Mouse (Mus musculus) right cerebral cortex, postnatal 4 days (tissue): Measurements from ENCODE around the gene Cep70.

Experiments
- DNase-seq: peaks from one replicate; pipeline ENCODE4 v3.0.0-alpha.2; 2022

Gene Cep70

DNA sequence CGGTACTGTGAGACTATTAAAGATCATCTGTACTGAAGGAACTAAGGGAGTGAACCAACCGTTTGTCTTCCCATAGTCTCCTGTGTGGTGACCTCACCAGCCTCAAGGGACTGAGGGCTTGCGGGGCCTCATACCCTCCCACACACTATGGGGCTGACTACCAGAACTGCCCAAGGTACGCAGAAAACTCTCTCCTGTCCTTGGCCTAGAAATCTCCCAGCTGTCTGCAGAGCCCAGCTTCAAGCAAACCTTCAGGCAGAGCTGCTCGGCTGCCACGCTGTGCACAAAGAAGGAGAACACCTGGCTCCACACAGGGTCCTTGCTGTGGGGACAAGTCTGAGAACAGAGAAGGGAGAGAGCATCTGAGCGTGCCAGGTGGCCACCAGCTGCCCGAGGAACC is 76.8 kb downstream of the Cep70 start:
- DNase-seq, result no peak

DNA sequence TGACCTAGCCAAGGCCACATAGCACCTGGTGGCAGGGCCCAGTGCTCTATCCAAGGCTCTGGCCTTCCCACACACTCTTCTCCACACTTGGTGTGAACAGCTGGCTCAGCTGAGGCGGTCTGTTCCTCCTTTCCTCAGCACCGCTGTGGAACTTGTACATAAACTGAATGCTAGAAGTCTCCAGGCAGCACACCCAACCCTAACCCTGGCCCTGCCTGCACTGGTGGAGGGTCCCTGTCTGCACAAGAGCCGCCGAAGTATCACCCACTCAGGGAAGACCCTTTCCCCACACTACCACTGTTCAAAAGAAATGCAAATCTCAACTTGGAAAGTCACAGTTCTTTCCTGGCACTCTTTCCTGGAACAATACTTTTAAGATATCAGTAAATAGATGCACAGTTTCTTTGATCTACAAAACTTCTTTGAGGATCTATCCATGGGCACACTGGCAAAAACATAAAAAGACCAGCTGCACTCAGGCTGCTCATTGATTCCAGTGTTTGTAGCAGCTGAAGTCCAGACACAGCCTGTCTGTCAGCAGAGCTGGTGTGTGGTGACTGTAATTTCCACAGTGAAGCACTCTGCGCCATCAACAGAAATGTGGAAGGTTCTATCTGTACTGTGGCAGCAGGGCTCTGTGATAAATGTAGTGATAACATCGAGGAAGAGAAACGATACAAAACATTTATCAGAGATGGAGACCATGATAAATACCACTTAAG is 82.2 kb downstream of the Cep70 start:
- DNase-seq, result no peak

DNA sequence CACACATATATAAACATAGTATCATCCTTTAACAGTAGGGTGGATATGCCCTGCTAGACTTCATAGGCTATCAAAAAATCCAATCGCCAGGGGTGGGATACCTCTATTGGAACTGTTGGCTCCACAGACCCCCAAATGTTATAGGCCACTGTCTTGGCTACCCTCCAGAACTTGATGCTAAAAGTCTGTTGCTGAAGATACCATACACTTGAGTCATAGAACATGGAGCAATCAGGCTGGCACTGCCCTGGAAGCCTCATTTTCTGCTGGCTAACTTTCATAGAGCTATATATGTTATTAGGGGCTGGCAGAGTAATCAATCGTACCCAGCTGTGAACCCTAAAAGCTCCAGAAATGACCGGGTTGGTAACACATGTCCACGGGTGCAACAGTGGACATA is 82.8 kb downstream of the Cep70 start:
- DNase-seq, result no peak

DNA sequence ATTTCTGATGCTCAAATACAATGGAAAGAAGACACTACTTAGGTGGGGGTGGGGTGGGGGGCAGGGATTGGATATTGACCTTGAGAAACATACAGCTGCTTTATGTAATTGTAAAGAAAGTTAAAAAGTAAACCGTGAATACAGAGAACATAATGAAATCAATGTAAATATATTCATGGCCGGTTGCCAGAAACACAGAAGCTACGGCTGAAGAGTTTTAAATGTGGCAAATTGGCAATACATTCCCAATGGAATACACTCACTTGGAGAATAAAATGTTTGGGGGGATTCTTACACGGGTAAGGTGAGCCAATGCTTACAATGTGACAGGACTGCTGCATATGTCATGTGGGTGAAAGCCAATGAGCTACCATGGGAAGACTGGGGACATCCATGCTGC is 83.7 kb downstream of the Cep70 start:
- no peak for DNase-seq

DNA sequence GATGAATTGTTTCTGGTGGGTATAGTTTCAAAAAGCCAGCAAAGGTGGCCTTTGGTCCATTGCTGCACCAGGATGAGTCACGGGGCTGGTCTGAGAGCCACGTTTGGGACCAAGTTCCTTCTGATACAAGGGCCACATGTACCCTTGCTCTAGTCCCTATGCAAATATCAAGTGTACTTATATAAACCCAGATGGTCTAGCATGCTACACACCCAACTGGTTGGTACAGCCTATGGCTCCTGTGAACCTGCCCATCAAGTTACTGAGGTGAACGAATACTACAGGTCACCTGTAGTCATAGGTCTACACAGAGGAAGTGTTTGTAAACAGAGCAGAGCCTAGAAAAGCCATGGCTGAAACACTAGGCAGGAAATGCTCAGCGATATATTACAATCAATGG is 93.4 kb downstream of the Cep70 start:
- no peak for DNase-seq

DNA sequence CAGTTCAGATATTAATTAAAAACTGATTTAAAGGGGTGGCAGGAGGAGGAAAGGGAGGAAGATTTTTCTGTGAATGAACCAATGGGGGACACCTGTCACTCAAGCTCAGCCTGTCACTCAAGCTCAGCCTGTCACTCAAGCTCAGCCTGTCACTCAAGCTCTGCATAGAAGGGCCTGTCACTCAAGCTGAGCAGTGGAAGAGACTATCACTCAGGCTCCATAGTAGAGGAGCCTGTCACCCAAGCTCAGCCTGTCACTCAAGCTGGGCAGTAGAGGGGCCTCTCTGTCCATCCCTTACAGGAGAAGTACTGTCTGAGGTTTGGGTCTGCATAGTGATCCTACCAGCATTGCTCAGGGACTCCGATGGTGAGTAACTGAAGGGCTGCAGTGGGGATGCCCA is 95.1 kb downstream of the Cep70 start:
- DNase-seq, result no peak

DNA sequence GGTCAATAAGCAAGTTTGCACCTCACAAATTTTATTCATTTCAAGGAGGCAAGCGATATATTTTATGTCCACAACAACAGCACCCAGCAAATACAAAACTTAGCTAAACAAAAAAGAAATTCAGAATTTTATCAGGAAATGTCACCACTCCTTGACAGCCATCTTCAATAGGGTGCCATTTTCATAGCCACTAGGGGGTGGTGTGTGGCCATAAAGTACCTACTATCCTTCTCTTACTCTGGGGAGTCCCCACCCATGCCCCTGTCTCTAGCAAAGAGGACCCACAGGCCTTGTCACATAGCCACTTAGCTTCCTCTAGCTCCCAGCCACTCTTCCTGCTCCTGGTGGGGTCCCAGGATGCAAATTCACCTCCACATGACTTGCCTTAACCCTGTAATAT is 96.0 kb downstream of the Cep70 start:
- DNase-seq, result no peak

DNA sequence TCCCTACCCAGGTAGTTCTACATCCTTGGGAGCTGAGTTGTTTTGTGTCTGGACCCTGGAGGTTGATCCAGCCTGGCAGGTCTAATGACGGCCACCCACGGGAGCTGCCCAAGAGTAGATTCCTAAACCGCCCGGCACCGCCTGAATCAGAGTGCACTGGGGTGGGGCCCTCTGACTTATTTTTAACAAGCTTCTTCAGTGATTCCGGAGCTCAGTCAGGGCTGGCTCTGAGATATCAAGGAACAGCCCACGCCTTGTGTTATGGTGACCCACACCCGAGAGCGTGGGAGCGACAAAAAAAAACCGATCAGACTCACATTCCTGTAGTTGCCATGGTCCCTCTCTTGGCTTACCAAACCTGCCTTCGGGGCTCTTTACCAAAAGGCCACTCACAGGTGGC is 97.0 kb downstream of the Cep70 start:
- no peak for DNase-seq

DNA sequence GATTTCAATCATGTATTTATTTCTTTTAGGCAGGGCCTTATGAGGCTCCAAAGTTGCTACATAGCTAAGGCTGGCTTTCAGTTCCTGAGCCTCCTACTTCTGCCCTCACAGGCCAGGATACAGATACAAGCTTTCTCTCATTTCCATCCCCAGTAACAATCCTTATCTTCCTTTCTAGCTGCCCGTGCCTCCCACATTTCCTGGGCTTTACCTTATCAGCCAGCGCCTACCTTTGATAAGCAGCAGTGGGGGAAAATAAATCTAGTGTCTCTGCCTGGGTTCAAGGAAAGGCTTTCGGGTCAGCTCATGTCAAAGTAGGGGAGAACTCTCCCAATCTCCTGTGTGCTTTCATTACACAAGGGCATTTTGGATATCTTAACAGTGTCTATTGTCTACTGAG is 98.4 kb downstream of the Cep70 start:
- DNase-seq, result no peak

DNA sequence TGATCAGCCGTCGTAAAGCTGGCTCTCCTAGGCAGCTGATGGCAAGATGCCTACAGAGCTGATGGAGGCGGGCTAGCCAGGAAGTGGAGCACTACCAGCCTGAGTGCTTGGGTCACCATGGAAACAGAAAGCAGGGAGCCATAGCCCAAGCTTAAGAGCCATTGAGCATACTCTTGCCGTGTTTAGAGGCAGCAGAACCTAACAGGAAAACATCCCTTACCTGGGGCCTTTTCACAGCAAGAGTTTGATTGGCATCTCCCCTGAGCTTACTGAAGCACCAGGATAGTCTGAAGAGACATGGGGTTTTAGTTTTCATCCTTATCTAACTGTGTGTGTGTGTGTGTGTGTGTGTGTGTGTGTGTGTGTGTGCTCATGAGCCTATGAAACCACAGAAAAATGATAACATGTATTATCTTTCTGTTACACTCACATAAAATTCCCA is 102.2 kb downstream of the Cep70 start:
- DNase-seq, result peak; percentile 66
